Mouse (Mus musculus): ENCODE results near the gene Soga1.

DNA sequence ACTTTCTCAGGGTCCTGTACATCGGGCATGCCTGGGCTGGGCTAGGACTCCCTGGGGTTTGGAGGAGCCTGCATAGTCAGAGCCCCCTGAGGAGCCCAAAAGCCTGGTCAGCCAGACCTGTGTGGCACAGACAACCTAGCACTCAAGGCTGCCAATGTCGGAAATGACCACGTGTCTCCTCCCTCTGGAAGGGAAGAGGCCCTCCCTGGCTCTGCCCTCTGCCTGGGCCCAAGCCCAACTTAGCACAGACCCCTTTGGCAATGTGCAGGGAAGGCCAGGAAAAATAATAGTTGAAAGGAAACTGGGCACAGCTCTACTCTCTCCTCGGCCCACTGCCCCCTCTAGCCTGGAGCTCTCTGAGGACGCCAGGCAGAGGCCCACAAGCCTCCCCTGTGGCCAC lies 24.2 kb downstream of the Soga1 start:
- TF ChIP-seq CTCF (IDR thresholded peaks at IDR 0.05; ENCODE audit: extremely low read depth, insufficient read length, insufficient replicate concordance, low read depth, low read length) (no peak), POLR2A (IDR thresholded peaks at IDR 0.05; ENCODE audit: low read depth, low read length) (no peak)

Data from small intestine, adult 2 months (tissue).